Mouse (Mus musculus) heart, postnatal 0 days (tissue): Measurements from ENCODE around the gene Mon1b. TPM values are rescaled to one million over a fixed set of nuclear protein-coding genes. Genes with fewer than 3 reads are reported as not detected.

Experiments used
- ATAC-seq: fragments of 200-750 bp; cut with Nextera tagmentation; 2 replicates; pipeline ENCODE4 v1.8.0; 2017; ENCODE audit warnings: low read depth, moderate number of reproducible peaks, moderate library complexity; ENCODE audit not compliant: insufficient read depth
- DNase-seq: peaks from one replicate; pipeline ENCODE4 v3.0.0-alpha.2; 2016; ENCODE audit warnings: low spot score
- H3K27ac ChIP-seq: fragments of 300-500 bp; sonication (generic); 2 replicates; pipeline ENCODE4 v1.5.1; 2014; ENCODE audit warnings: low read depth, mild to moderate bottlenecking
- H3K27me3 ChIP-seq: fragments of 300-500 bp; sonication (generic); 2 replicates; pipeline ENCODE4 v1.6.1; 2014; ENCODE audit warnings: low read length, mixed read lengths; ENCODE audit not compliant: control insufficient read depth, insufficient read depth
- H3K36me3 ChIP-seq: fragments of 300-500 bp; sonication (generic); replicated peaks from 2 replicates; pipeline ENCODE4 v1.6.1; 2014; ENCODE audit warnings: low read length, mixed read lengths; ENCODE audit not compliant: control insufficient read depth, insufficient read depth
- H3K4me1 ChIP-seq: fragments of 300-500 bp; sonication (generic); 2 replicates; pipeline ENCODE4 v1.6.1; 2014; ENCODE audit warnings: antibody characterized with exemption; ENCODE audit not compliant: control insufficient read depth, insufficient read depth
- H3K4me2 ChIP-seq: fragments of 300-500 bp; sonication (generic); 2 replicates; pipeline ENCODE4 v1.6.1; 2014; ENCODE audit warnings: low read depth, mild to moderate bottlenecking, low read length, moderate library complexity
- H3K4me3 ChIP-seq: fragments of 300-500 bp; sonication (generic); 2 replicates; pipeline ENCODE4 v1.5.1; 2014; ENCODE audit warnings: low read depth, low read length
- H3K9ac ChIP-seq: fragments of 300-500 bp; sonication (generic); replicated peaks from 2 replicates; pipeline ENCODE4 v1.6.1; 2014; ENCODE audit warnings: low read depth, low read length, mixed read lengths
- H3K9me3 ChIP-seq: fragments of 300-500 bp; sonication (generic); replicated peaks from 2 replicates; pipeline ENCODE4 v1.6.1; 2016; ENCODE audit warnings: low read length; ENCODE audit not compliant: control insufficient read depth
- CTCF ChIP-seq: IDR thresholded peaks from 2 replicates; pipeline ENCODE4 v1.5.1; 2016; ENCODE audit warnings: antibody characterized with exemption, control low read depth, low read depth
- EP300 ChIP-seq: IDR thresholded peaks from 2 replicates; pipeline ENCODE4 v1.6.1; 2016; ENCODE audit warnings: antibody characterized with exemption, low read depth
- WGBS: fragments of 180-500 bp; shearing (Covaris S2); extraction: QIAGEN DNeasy Blood & Tissue Kit; methylation state at CpG from one replicate; pipeline ENCODE4 v1.1.7; 2014; 5-methylcytosine and 5-hydroxymethylcytosine counted together
- polyA plus RNA-seq: library from polyadenylated mRNA; unstranded; fragments of >200 nt; fragmentation: Nextera tagmentation; extraction: Ambion mirVana; gene quantifications from 2 replicates; pipeline ENCODE4 v1.2.1, GENCODE M21; 2015
- total RNA-seq: library from RNA; depleted of rRNA; stranded (reverse); fragments of >200 nt; gene quantifications from 2 replicates; pipeline ENCODE4 v1.2.3, GENCODE M21; 2014; ENCODE audit warnings: low replicate concordance

The Mon1b gene
- total and polyA plus RNA-seq, 2 experiments from 2014 or later, result 2.3 to 3.5 TPM

- no peaks in the 10 kb centered on the region for H3K9me3 ChIP-seq
- 40% methylated on average over 5 of the region's 5 CpGs for WGBS
- peaks cover 13% of the 10 kb centered on the region for H3K4me1 ChIP-seq
- peak overlapping the region; percentile 99 for H3K4me2 ChIP-seq
- no peaks in the 10 kb centered on the region for H3K27me3 ChIP-seq
- peaks cover 31% of the 10 kb centered on the region for H3K36me3 ChIP-seq
- H3K27ac ChIP-seq, result peak overlapping the region; percentile 95
- peak overlapping the region; percentile 66 for H3K9ac ChIP-seq
- DNase-seq (no peak), ATAC-seq (no peak)
- peak overlapping the region; percentile 76 for H3K4me3 ChIP-seq
- TF ChIP-seq CTCF, result no peak
Measured at GRCm38 (mm10) chr8:113636280-113636628, 867 bp downstream of the Mon1b start.

DNA sequence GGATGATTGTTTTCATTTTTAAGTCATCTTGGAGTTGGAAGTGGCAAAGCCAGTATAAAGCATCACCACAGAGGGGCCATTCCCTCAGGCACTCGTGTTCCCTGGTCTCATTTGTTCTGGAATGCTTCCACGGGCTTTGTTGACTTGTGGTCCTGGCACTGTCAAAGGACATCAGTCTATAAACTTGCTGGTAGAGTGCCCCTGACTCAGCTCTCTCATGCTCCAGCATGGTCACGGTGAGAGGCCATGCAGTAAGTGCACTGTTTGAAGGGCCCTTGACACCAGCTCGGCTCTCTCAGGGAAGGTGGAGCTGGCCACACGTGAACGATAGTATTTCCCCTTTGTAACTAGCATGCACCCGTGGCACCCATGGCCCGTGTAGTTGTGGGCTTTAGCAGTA, 5.0 kb downstream of the Mon1b start:
- 88% methylated on average over 8 of the region's 8 CpGs for WGBS
- H3K4me1 ChIP-seq, result peaks cover 9% of the 10 kb centered on the region
- H3K4me2 ChIP-seq, result no peak overlapping the region
- DNase-seq (no peak), ATAC-seq (no peak)
- no peak overlapping the region for H3K9ac ChIP-seq
- H3K27ac ChIP-seq, result no peak overlapping the region
- H3K9me3 ChIP-seq, result no peaks in the 10 kb centered on the region
- no peak overlapping the region for H3K4me3 ChIP-seq
- TF ChIP-seq EP300 (no peak), CTCF (no peak)
- H3K27me3 ChIP-seq, result no peaks in the 10 kb centered on the region
- H3K36me3 ChIP-seq, result peaks cover 45% of the 10 kb centered on the region

DNA sequence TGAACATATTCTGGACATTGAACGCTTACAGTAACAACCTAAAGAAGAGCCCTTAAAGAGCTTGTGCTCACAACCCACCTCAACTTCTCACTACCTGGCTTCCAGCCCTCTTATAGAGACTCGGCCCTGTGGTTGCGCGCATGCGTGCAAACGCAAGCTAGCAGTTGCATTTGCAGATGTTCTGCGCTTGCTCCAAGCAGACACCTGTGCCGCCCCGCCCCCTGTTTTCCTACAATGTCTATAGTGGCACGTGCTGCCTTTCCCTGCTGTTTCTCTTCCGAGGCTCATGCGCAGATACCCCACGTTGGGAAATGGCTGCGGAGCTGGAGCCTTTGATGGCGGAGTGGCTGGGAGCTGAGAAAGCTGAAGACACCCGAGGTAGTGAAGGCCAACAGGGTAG, 7.5 kb downstream of the Mon1b start, which contains the start of gene Syce1l:
Gene Syce1l (plus strand): TSS at position 288 of the 400 bp plus-strand sequence.
- Histone ChIP-seq H3K27me3 (no peaks in the 10 kb centered on the region), H3K4me1 (no peaks in the 10 kb centered on the region), H3K9me3 (no peaks in the 10 kb centered on the region), H3K4me2 (no peak within 1 kb of the TSS), H3K36me3 (peaks cover 41% of the 10 kb centered on the region), H3K27ac (no peak within 1 kb of the TSS), H3K4me3 (no peak within 1 kb of the TSS), H3K9ac (no peak within 1 kb of the TSS)
- no peak for ATAC-seq
- TF ChIP-seq EP300 (no peak), CTCF (no peak)
- DNase-seq, result no peak
- WGBS, result 91% methylated on average over 16 of the region's 16 CpGs

- Histone ChIP-seq H3K27me3 (no peaks in the 10 kb centered on the region), H3K36me3 (peaks cover 34% of the 10 kb centered on the region), H3K4me1 (no peaks in the 10 kb centered on the region), H3K9me3 (no peaks in the 10 kb centered on the region), H3K4me3 (no peak overlapping the region), H3K27ac (no peak overlapping the region), H3K4me2 (no peak overlapping the region), H3K9ac (no peak overlapping the region)
- ATAC-seq (no peak), DNase-seq (no peak)
- WGBS, result 76% methylated on average over 8 of the region's 8 CpGs
- TF ChIP-seq CTCF (no peak), EP300 (no peak)
Measured at GRCm38 (mm10) chr8:113643479-113644210, 8.3 kb downstream of the Mon1b start.

DNA sequence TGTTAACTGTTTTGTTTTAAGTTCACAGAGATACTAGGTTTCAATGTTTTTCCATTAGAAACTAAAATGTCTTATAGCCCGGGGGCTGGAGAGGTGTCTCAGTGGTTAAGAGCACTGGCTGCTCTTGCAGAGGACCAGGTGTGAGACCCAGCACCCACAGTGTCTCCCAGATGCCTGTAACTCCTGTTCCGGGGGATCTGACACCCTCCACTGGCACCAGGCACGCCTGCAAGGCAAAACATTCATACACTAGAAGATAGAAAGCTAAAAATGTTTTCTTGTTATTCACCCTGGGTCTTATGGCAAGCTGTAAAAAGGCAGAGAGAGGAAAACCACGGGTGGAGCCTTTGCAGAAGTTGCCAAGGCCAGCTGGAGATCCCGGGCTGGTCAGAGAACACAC, 9.8 kb downstream of the Mon1b start:
- H3K4me1 ChIP-seq, result no peaks in the 10 kb centered on the region
- no peak overlapping the region for H3K4me3 ChIP-seq
- no peak overlapping the region for H3K27ac ChIP-seq
- no peak for ATAC-seq
- WGBS, result 66% methylated on average over 5 of the region's 5 CpGs
- no peak for DNase-seq
- no peak overlapping the region for H3K4me2 ChIP-seq
- H3K9ac ChIP-seq, result no peak overlapping the region
- no peaks in the 10 kb centered on the region for H3K27me3 ChIP-seq
- no peak for TF ChIP-seq EP300
- no peak for TF ChIP-seq CTCF
- no peaks in the 10 kb centered on the region for H3K9me3 ChIP-seq
- peaks cover 18% of the 10 kb centered on the region; the same call in 1 of the 2 replicates for H3K36me3 ChIP-seq

- TF ChIP-seq EP300, result no peak
- TF ChIP-seq CTCF, result no peak
- no peak overlapping the region for H3K9ac ChIP-seq
- no peaks in the 10 kb centered on the region for H3K9me3 ChIP-seq
- H3K4me2 ChIP-seq, result no peak overlapping the region
- H3K27ac ChIP-seq, result no peak overlapping the region
- no peaks in the 10 kb centered on the region for H3K27me3 ChIP-seq
- no peak for DNase-seq
- no peak overlapping the region for H3K4me3 ChIP-seq
- H3K4me1 ChIP-seq, result no peaks in the 10 kb centered on the region
- 85% methylated on average over 12 of the region's 12 CpGs for WGBS
- no peak for ATAC-seq
- no peaks in the 10 kb centered on the region for H3K36me3 ChIP-seq
Measured at GRCm38 (mm10) chr8:113652450-113652849, 17.1 kb downstream of the Mon1b start.
